Mouse (Mus musculus): ENCODE measurements around the gene Dnajb4. TPM values are rescaled to one million over a fixed set of nuclear protein-coding genes. Genes with fewer than 3 reads are reported as not detected.
A peak's percentile ranks its signal among the peaks of the same experiment; 100 is the strongest.

Dnajb4 gene
- polyA plus RNA-seq, 1 experiment from 2014 or later = 32.1 TPM

DNA sequence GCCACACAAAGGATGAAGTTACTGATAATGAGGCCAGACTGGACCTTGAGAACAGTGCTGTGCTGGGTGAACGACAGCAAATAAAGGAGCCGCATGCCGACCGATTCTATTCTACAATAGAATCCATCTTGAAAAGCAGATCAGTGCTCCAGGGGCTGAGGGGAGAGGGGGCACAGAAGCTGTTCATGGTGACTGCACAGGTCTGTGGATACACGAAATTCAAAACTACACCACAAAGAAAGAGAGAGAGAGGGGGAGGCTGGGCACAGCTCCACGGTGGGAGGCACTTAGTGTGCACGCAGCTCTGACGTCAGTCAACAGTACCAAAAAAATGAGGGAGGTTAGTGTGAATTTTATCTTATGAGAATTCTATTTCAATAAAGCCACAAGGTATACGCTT lies 26.6 kb downstream of the Dnajb4 start:
- Histone ChIP-seq H3K36me3 (peaks cover 41% of the 10 kb centered on the region), H3K4me3 (no peak overlapping the region), H3K9me3 (no peaks in the 10 kb centered on the region), H3K27me3 (ENCODE audit: insufficient read depth, poor library complexity, severe bottlenecking) (no peaks in the 10 kb centered on the region), H3K27ac (no peak overlapping the region), H3K4me1 (peaks cover 4% of the 10 kb centered on the region; the same call in 1 of the 2 replicates)
- DNase-seq (ENCODE audit: low spot score) = no peak
- 84% methylated on average over 9 of the region's 9 CpGs for WGBS

DNA sequence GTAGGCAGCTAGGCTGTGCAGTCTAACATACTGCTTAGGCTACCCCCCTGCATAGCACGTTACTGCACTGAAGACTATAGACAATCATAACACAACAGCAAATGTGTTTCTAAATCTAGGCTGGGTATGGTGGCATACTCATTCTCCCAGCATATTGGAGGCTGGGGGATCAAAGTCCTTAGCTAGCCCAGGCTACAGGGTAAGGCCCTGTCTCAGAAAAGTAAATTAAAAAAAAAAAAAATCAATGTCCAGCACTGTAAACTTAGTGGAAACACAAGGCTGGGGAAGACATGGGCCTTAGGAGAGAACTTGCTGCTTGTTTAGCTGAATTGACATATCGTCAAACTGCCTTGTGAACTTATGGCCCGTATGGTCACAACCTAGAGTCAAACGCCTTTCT lies 29.5 kb downstream of the Dnajb4 start:
- Histone ChIP-seq H3K27ac (no peak overlapping the region), H3K9me3 (no peaks in the 10 kb centered on the region), H3K27me3 (ENCODE audit: insufficient read depth, poor library complexity, severe bottlenecking) (no peaks in the 10 kb centered on the region), H3K4me3 (no peak overlapping the region), H3K4me1 (peaks cover 2% of the 10 kb centered on the region), H3K36me3 (peaks cover 29% of the 10 kb centered on the region)
- no peak for DNase-seq (ENCODE audit: low spot score)
- WGBS = 82% methylated on average over 4 of the region's 4 CpGs

DNA sequence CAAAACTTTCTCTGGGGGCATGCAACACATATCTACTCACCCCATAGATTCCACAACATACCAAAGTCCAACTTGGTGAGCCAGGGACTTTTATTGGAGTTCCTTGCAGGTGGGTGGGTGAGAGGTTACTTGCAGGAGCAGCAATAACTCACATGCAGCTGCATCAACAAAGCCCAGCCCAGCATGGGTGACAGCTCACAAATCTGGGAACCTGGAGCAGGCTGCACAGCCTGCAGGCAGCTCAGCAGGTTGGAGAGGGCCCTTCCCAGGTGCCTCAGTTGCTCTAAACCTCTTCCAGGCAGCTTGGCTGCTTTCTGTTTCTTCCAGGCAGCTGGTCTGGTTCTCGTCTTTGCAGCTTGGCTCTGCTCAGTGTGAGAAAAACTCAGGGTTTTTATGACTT lies 30.8 kb downstream of the Dnajb4 start:
- Histone ChIP-seq H3K4me3 (no peak overlapping the region), H3K36me3 (peaks cover 16% of the 10 kb centered on the region; the same call in 1 of the 2 replicates), H3K27me3 (ENCODE audit: insufficient read depth, poor library complexity, severe bottlenecking) (no peaks in the 10 kb centered on the region), H3K27ac (no peak overlapping the region), H3K9me3 (no peaks in the 10 kb centered on the region), H3K4me1 (peaks cover 6% of the 10 kb centered on the region)
- WGBS = 38% methylated on average over 1 of the region's 1 CpGs
- no peak for DNase-seq (ENCODE audit: low spot score)

DNA sequence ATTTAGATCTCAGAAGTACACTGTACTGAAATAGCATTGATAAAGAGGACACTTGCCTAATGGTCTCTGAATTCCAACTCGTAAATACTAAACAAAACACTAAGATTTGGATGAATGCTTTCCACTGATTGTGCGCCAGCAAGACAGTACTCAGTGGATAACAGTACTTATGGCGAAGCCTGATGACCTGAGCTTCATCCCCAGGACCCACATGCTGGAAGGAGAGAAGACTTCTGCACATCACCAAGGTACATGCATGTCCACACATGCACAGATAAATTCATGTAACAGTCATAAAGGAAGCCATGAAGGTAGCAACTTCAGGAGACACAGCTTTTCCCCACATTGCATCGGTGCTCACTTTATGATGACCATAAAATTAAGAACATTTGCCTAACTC lies 31.3 kb downstream of the Dnajb4 start:
- Histone ChIP-seq H3K27me3 (ENCODE audit: insufficient read depth, poor library complexity, severe bottlenecking) (no peaks in the 10 kb centered on the region), H3K36me3 (peaks cover 15% of the 10 kb centered on the region; the same call in 1 of the 2 replicates), H3K9me3 (no peaks in the 10 kb centered on the region), H3K4me3 (no peak overlapping the region), H3K27ac (no peak overlapping the region), H3K4me1 (peaks cover 6% of the 10 kb centered on the region)
- WGBS = 80% methylated on average over 4 of the region's 4 CpGs
- DNase-seq (ENCODE audit: low spot score) = no peak

DNA sequence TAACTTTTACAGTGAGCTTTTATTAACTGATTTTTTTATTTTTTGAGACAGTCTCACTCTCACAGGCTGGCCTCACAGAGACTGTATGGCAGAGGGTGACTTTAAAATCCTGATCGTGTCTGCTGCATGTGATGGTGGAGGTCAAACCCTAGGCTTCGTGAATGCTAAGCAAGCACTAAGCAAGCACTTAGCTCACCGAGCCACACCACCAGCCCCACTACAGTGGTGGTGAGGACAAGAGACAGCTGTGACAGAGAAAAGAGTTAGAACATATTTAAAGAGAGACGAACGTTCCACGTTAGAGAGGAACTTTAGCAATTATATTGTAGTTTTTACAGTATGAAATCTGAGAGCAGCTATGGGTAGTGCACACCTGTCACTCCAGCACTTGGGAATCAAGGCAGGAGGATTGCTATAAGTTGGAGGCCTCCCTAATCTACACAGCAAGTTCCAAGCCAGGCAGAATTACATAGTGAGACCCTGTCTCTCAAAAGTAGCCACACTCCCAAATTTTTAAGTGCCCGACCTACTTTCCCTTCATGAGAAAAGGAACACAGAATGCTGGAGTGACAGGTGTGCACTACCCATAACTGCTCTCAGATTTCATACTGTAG lies 37.7 kb downstream of the Dnajb4 start:
- H3K9me3 ChIP-seq = no peaks in the 10 kb centered on the region
- no peak for DNase-seq (ENCODE audit: low spot score)
- no peak overlapping the region for H3K27ac ChIP-seq
- H3K36me3 ChIP-seq = no peaks in the 10 kb centered on the region
- peaks cover 25% of the 10 kb centered on the region for H3K4me1 ChIP-seq
- H3K27me3 ChIP-seq (ENCODE audit: insufficient read depth, poor library complexity, severe bottlenecking) = no peaks in the 10 kb centered on the region
- no peak overlapping the region for H3K4me3 ChIP-seq
- 76% methylated on average over 7 of the region's 7 CpGs for WGBS

DNA sequence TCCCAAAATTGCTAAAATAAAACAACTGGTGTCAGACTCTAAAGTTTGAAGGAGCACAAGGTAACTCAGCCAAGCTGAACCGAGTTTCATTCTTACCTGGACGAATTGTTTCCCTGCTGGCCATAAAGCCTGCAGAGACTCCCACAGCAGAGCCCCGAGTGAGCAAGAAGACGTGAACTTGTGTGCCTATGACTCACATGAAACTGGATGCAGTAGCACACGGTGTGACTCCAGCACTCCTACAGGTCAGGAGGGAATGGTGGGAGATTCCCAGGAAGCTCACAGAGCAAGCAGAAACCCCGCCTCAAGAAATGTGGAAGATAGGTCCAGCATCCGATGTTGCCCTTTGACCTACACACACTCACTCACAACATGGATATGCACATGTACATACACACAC lies 38.2 kb downstream of the Dnajb4 start:
- Histone ChIP-seq H3K27me3 (ENCODE audit: insufficient read depth, poor library complexity, severe bottlenecking) (no peaks in the 10 kb centered on the region), H3K4me1 (peaks cover 30% of the 10 kb centered on the region), H3K27ac (no peak overlapping the region), H3K36me3 (no peaks in the 10 kb centered on the region), H3K4me3 (no peak overlapping the region), H3K9me3 (no peaks in the 10 kb centered on the region)
- DNase-seq (ENCODE audit: low spot score) = no peak
- 53% methylated on average over 7 of the region's 7 CpGs for WGBS

DNA sequence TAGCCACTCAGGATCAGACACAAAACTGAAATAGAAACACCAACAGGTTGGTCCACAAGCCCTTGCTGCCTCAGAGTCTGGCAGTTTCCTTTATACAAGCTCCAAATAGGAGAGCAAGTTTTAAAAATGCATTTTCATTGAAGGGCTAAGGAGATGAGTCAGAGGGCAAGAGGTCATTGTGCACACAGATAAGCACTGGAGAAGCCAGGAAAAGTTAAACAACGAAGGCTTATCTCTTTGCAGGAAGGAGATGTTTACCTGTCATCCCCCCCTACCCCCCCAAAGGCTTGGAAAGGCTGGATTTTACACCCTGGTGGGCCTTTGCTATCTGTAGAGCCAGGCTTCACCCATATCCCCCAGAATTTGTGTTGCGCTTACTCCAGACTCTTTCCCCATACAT lies 38.9 kb downstream of the Dnajb4 start:
- H3K27ac ChIP-seq = no peak overlapping the region
- no peaks in the 10 kb centered on the region for H3K27me3 ChIP-seq (ENCODE audit: insufficient read depth, poor library complexity, severe bottlenecking)
- no peak for DNase-seq (ENCODE audit: low spot score)
- peaks cover 37% of the 10 kb centered on the region for H3K4me1 ChIP-seq
- WGBS = 36% methylated on average over 2 of the region's 2 CpGs
- no peak overlapping the region for H3K4me3 ChIP-seq
- H3K36me3 ChIP-seq = no peaks in the 10 kb centered on the region
- H3K9me3 ChIP-seq = no peaks in the 10 kb centered on the region

DNA sequence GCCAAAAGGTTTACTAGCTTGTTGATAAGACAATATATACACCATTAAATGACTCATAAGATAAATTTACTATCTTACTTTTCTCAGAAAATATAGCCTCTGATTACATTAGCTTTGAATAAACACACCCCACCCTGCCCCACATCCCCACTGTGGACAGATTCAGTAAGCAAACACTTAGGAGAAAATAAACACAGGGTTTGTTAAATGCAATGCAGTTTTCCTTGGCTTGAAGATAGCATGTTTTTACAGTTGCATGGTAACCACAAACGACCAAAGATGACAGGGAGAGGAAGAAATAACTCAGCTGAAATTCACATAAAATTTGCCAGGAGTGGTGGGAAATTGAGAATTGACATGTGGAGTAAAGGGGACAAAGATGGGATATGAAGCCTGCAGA lies 39.7 kb downstream of the Dnajb4 start:
- Histone ChIP-seq H3K27me3 (ENCODE audit: insufficient read depth, poor library complexity, severe bottlenecking) (0 out of 2 replicates have a peak, but pooled peaks cover 5% of the 10 kb centered on the region), H3K9me3 (no peaks in the 10 kb centered on the region), H3K4me1 (peaks cover 41% of the 10 kb centered on the region), H3K4me3 (no peak overlapping the region), H3K27ac (no peak overlapping the region), H3K36me3 (no peaks in the 10 kb centered on the region)
- 49% methylated on average over 1 of the region's 1 CpGs for WGBS
- no peak for DNase-seq (ENCODE audit: low spot score)

DNA sequence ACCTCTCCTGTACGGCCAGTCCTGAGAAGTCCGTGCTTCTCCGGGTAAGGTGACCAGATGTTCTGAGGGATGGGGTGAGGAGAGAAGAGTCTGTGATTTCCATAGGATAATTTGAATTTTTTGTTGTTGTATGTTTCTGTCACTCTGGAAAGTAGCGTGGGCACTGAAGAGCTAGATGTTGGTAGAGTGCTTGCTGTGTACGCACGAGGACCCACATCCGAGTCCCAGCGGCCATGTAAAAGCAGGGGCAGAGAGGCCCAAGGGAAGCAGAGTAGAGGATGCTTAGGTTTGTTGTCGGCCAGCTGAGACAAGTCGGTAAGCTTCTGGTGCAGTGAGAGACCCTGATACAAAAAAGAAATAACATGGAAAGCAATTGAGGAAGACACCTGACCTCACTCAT lies 42.1 kb downstream of the Dnajb4 start:
- peak; percentile 55 for DNase-seq (ENCODE audit: low spot score)
- no peak overlapping the region for H3K4me3 ChIP-seq
- H3K4me1 ChIP-seq = peaks cover 44% of the 10 kb centered on the region
- no peak overlapping the region for H3K27ac ChIP-seq
- WGBS = 89% methylated on average over 10 of the region's 10 CpGs
- no peaks in the 10 kb centered on the region for H3K36me3 ChIP-seq
- H3K27me3 ChIP-seq (ENCODE audit: insufficient read depth, poor library complexity, severe bottlenecking) = 0 out of 2 replicates have a peak, but pooled peaks cover 6% of the 10 kb centered on the region
- no peaks in the 10 kb centered on the region for H3K9me3 ChIP-seq

DNA sequence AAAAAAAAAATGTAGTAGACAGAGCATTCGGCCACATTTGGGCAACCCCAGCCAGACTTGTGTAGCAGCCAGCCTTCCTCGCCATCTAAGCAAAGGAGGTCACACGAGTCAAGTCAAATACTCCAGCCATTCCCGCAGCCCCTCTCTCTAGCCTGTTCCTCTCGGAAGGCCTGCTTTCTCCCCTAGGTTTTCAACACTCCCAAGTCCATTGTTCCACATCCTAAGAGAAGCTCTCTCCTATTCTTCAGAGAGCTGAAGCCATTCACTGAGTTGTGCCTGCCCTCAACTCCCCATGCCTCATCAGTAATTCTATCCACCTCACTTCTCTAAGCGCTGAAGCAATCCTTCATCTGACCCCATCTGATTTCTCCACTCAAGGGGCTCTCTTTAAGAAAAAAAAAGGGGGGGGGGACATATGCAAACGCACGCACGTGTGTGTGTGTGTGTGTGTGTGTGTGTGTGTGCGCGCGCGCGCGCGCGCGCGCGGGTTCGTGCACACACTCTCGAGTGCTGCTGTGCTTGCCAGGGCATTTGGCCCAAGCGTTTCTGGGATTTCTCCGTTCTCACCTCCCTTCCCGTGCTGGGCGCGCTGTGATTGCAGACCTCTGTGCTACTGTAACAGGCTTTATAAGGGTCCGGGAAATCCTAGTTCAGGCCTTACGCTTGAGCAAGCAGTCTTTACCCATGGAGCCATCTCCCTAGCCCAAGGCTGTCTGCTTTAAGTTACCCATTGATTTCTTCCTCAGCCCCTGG lies 43.2 kb downstream of the Dnajb4 start:
- WGBS = 12% methylated on average over 29 of the region's 29 CpGs
- Histone ChIP-seq H3K36me3 (no peaks in the 10 kb centered on the region), H3K4me3 (peak overlapping the region; percentile 45), H3K4me1 (peaks cover 41% of the 10 kb centered on the region), H3K27me3 (ENCODE audit: insufficient read depth, poor library complexity, severe bottlenecking) (0 out of 2 replicates have a peak, but pooled peaks cover 6% of the 10 kb centered on the region), H3K27ac (peak overlapping the region; percentile 74), H3K9me3 (no peaks in the 10 kb centered on the region)
- DNase-seq (ENCODE audit: low spot score) = peak; percentile 70

DNA sequence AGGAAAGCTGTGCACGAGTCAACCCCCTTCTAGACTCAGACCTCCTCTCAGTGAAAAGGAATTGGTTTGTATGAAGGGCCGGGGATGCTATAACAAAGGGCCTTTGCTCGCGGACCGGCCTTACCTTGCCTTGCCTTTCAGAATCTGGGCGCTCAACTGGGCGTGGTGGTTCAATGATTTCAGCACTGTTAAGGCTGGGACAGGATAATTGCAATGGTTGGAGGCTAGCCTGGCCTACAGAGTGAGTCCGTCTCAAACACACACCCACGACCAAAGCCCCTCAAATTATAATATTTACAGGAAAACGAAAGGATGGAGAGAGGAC lies 44.0 kb downstream of the Dnajb4 start, which contains the start of gene Gipc2:
Gene Gipc2, minus strand, starts transcription at position 132 of the 325 bp plus-strand sequence.
- peak within 1 kb of the TSS; percentile 70 for H3K4me3 ChIP-seq
- no peak for DNase-seq (ENCODE audit: low spot score)
- peak within 1 kb of the TSS; percentile 87 for H3K27ac ChIP-seq
- H3K4me1 ChIP-seq = peaks cover 39% of the 10 kb centered on the region
- no peaks in the 10 kb centered on the region for H3K9me3 ChIP-seq
- WGBS = 14% methylated on average over 10 of the region's 10 CpGs
- 0 out of 2 replicates have a peak, but pooled peaks cover 6% of the 10 kb centered on the region for H3K27me3 ChIP-seq (ENCODE audit: insufficient read depth, poor library complexity, severe bottlenecking)
- H3K36me3 ChIP-seq = no peaks in the 10 kb centered on the region

DNA sequence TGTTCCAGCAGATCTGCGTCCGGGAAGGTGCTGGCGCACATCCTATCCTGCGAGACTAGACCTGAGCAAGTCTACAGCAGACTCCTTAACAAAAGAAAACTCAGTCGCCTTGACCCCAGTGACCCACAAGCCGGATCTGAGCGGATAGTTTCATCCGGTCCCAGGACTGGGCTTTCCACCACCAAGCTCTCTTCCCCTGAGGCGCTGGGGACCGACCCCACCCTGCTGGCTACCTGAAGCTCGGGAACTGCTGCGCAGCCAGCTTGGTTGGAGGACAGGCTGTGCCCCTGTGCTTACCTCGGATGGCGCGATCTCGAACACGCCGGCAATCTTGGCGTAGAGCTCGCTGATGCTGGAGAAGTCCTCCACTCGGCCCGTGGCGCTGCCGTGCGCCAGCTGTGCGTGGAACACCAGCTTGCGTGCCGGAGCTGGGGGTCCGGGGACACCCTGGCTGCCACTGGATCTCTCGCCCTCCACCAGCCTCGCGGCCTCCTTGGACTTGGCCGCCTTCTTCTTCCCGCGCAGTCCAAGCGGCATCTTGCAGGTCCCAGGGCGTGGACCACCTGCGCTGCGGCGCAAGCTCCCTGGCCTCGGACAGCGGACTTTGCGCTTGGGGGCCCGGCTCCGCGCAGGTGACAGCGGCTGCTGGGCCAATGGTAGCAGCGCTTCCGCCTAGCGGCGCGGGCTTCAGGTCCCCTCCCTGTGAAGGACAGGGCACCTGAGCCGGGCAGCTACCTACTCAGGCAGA lies 44.6 kb downstream of the Dnajb4 start:
- Histone ChIP-seq H3K9me3 (no peaks in the 10 kb centered on the region), H3K4me1 (peaks cover 34% of the 10 kb centered on the region), H3K4me3 (peak overlapping the region; percentile 70), H3K27me3 (ENCODE audit: insufficient read depth, poor library complexity, severe bottlenecking) (0 out of 2 replicates have a peak, but pooled peaks cover 6% of the 10 kb centered on the region), H3K36me3 (no peaks in the 10 kb centered on the region), H3K27ac (peak overlapping the region; percentile 87)
- DNase-seq (ENCODE audit: low spot score) = peak; percentile 81
- 2% methylated on average over 53 of the region's 53 CpGs for WGBS

DNA sequence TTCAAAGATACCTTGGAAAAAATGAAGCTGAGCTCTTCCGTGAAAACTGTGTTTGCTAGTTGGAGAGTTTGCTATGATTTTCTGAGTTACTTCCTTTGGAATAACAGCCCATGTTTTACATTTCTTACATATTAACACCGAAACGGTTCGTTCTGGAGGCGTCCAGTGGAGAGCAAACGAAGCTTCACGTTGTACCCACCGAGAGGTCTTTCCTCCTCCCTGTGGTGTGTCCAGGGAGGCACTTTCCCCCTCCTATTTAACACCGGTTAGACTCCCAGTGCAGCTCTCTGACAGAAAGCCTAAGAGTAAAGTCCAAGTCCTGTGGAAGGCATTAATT lies 45.1 kb downstream of the Dnajb4 start:
- Histone ChIP-seq H3K27ac (peak overlapping the region; percentile 87), H3K9me3 (no peaks in the 10 kb centered on the region), H3K4me3 (peak overlapping the region; percentile 70), H3K4me1 (peaks cover 31% of the 10 kb centered on the region), H3K27me3 (ENCODE audit: insufficient read depth, poor library complexity, severe bottlenecking) (0 out of 2 replicates have a peak, but pooled peaks cover 6% of the 10 kb centered on the region), H3K36me3 (no peaks in the 10 kb centered on the region)
- WGBS = 38% methylated on average over 9 of the region's 9 CpGs
- no peak for DNase-seq (ENCODE audit: low spot score)

Data from heart, embryonic 10.5 days (tissue).